Mouse (Mus musculus): Measurements from ENCODE around the gene Mturn. TPM values are rescaled to one million over a fixed set of nuclear protein-coding genes. Genes with fewer than 3 reads are reported as not detected.
A peak's percentile ranks its signal among the peaks of the same experiment; 100 is the strongest.

Mturn gene
- total RNA-seq, 4 experiments from 2014 or later = 4.8 to 6.6 (median 6.1) TPM

- DNase-seq (ENCODE audit: low spot score in 2 of 2) = no peak
These were observed 11.9 kb downstream of the Mturn start for GRCm38 (mm10) chr6:54693286-54693685.

GRCm38 (mm10) chr6:54698691-54699476, 17.5 kb downstream of the Mturn start:
- DNase-seq (ENCODE audit: low spot score in 2 of 2) = no peak

- DNase-seq (ENCODE audit: low spot score in 2 of 2) = peak; percentile 46 to 62
These were observed 18.1 kb downstream of the Mturn start for GRCm38 (mm10) chr6:54699477-54700056.

GRCm38 (mm10) chr6:54700516-54700915, 19.1 kb downstream of the Mturn start:
- no peak for DNase-seq (ENCODE audit: low spot score in 2 of 2)

GRCm38 (mm10) chr6:54701901-54702300, 20.5 kb downstream of the Mturn start:
- DNase-seq (ENCODE audit: low spot score in 2 of 2) = no peak

GRCm38 (mm10) chr6:54703633-54704538, 22.5 kb downstream of the Mturn start:
- DNase-seq (ENCODE audit: low spot score in 2 of 2) = no peak

- no peak for DNase-seq (ENCODE audit: low spot score in 2 of 2)
These were observed 23.1 kb downstream of the Mturn start for GRCm38 (mm10) chr6:54704539-54704845.

- no peak for DNase-seq (ENCODE audit: low spot score in 2 of 2)
These were observed 23.4 kb downstream of the Mturn start for GRCm38 (mm10) chr6:54704847-54705246.

- DNase-seq (ENCODE audit: low spot score in 2 of 2) = peak in 1 of 2 experiments; percentile 22
These were observed 24.0 kb downstream of the Mturn start for GRCm38 (mm10) chr6:54705387-54705909.

- no peak for DNase-seq (ENCODE audit: low spot score in 2 of 2)
These were observed 24.7 kb downstream of the Mturn start for GRCm38 (mm10) chr6:54706099-54706498.

- DNase-seq (ENCODE audit: low spot score in 2 of 2) = no peak
These were observed 25.3 kb downstream of the Mturn start for GRCm38 (mm10) chr6:54706611-54707172.

- no peak for DNase-seq (ENCODE audit: low spot score in 2 of 2)
These were observed 27.2 kb downstream of the Mturn start for GRCm38 (mm10) chr6:54708646-54709045.

GRCm38 (mm10) chr6:54715697-54716096, 34.3 kb downstream of the Mturn start:
- no peak for DNase-seq (ENCODE audit: low spot score in 2 of 2)

- DNase-seq (ENCODE audit: low spot score in 2 of 2) = no peak
These were observed 37.6 kb downstream of the Mturn start for GRCm38 (mm10) chr6:54718779-54719685.

GRCm38 (mm10) chr6:54719686-54720310, 38.4 kb downstream of the Mturn start:
- no peak for DNase-seq (ENCODE audit: low spot score in 2 of 2)

- no peak for DNase-seq (ENCODE audit: low spot score in 2 of 2)
These were observed 39.3 kb downstream of the Mturn start for GRCm38 (mm10) chr6:54720512-54721251.

GRCm38 (mm10) chr6:54721252-54721635, 39.8 kb downstream of the Mturn start:
- no peak for DNase-seq (ENCODE audit: low spot score in 2 of 2)

GRCm38 (mm10) chr6:54726309-54726708, 44.9 kb downstream of the Mturn start:
- no peak for DNase-seq (ENCODE audit: low spot score in 2 of 2)

GRCm38 (mm10) chr6:54726796-54727195, 45.4 kb downstream of the Mturn start:
- no peak for DNase-seq (ENCODE audit: low spot score in 2 of 2)

Measured in gastrocnemius, adult 8-10 months (tissue).